Mouse (Mus musculus): ENCODE results near the gene Nit1. TPM values are rescaled to one million over a fixed set of nuclear protein-coding genes. Genes with fewer than 3 reads are reported as not detected.
"Not testable (repeated sequence)": the region's sequence is repeated elsewhere in the genome, so short reads cannot be mapped to it uniquely, and the experiment has no call there.

Nit1 gene
- polyA plus RNA-seq, 1 experiment, result 52.2 TPM

DNA sequence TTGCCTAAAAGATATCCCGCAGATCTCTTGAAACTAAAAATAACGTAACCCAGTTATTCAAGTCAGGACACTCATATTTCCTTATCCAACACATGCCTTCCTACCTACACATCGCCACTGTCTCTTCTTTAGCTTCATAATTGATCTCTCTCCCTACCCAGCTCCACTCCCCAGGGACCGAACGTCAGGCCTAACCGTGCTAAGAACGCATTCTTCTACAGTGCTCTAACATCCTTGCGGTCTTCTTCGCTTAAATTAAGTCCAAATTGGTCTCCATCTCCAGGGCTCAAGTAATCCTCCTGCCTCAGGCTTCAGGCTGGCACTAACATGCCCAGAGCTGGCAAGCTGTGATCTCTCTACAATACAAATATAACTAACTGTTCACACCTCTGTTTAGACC, 17.2 kb downstream of the Nit1 start:
- Histone ChIP-seq H3K36me3 (ENCODE audit: control insufficient read depth, insufficient read depth, low read length) (no peaks in the 10 kb centered on the region), H3K4me3 (ENCODE audit: control insufficient read depth, insufficient read depth, low read length) (peak overlapping the region; percentile 90), H3K27ac (ENCODE audit: control insufficient read depth, insufficient read depth, low read length) (peak overlapping the region; percentile 79), H3K27me3 (ENCODE audit: control insufficient read depth, insufficient read depth, low read length) (no peaks in the 10 kb centered on the region), H3K4me1 (replicated peaks; ENCODE audit: control insufficient read depth, insufficient read depth, low read length) (peaks cover 8% of the 10 kb centered on the region)
- no peak for TF ChIP-seq POLR2A (IDR thresholded peaks at IDR 0.05; ENCODE audit: control insufficient read depth, extremely low read depth, insufficient read depth, low read length, poor library complexity)
- DNase-seq, result no peak
- WGBS, result 50% methylated on average over 9 of the region's 9 CpGs

DNA sequence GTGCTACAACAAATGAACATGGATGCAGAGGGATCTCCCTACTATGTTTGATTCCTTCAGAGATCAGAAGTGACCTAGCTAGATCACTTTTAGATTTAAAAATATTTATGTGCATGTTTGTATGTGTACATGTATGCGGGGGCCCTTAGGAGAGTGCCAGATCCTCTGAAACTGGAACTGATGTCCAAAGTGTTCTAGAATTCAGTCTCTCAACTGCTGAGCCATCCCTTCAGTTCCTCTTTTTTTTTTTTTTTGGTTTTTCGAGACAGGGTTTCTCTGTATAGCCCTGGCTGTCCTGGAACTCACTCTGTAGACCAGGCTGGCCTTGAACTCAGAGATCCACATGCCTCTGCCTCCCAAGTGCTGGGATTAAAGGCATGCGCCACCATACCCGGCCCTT, 18.9 kb downstream of the Nit1 start:
- 69% methylated on average over 4 of the region's 4 CpGs for WGBS
- not testable (repeated sequence) for DNase-seq; H3K4me3 ChIP-seq (ENCODE audit: control insufficient read depth, insufficient read depth, low read length)

GRCm38 (mm10) chr1:171325571-171325970, 19.9 kb downstream of the Nit1 start:
- Histone ChIP-seq H3K4me3 (ENCODE audit: control insufficient read depth, insufficient read depth, low read length) (no peak overlapping the region), H3K27ac (ENCODE audit: control insufficient read depth, insufficient read depth, low read length) (no peak overlapping the region), H3K36me3 (ENCODE audit: control insufficient read depth, insufficient read depth, low read length) (no peaks in the 10 kb centered on the region), H3K4me1 (replicated peaks; ENCODE audit: control insufficient read depth, insufficient read depth, low read length) (peaks cover 6% of the 10 kb centered on the region), H3K27me3 (ENCODE audit: control insufficient read depth, insufficient read depth, low read length) (no peaks in the 10 kb centered on the region)
- WGBS, result 93% methylated on average over 2 of the region's 2 CpGs
- DNase-seq, result no peak
- TF ChIP-seq CTCF (IDR thresholded peaks at IDR 0.05; ENCODE audit: borderline replicate concordance, control insufficient read depth, extremely low read depth, insufficient read depth, low read length, poor library complexity) (no peak), POLR2A (IDR thresholded peaks at IDR 0.05; ENCODE audit: control insufficient read depth, extremely low read depth, insufficient read depth, low read length, poor library complexity) (no peak)

More for the DNA sequence above, 18.9 kb downstream of the Nit1 start:
- not testable (repeated sequence) for H3K27ac ChIP-seq (ENCODE audit: control insufficient read depth, insufficient read depth, low read length); H3K27me3 ChIP-seq (ENCODE audit: control insufficient read depth, insufficient read depth, low read length); H3K36me3 ChIP-seq (ENCODE audit: control insufficient read depth, insufficient read depth, low read length); H3K4me1 ChIP-seq (replicated peaks; ENCODE audit: control insufficient read depth, insufficient read depth, low read length)

- TF ChIP-seq POLR2A (IDR thresholded peaks at IDR 0.05; ENCODE audit: control insufficient read depth, extremely low read depth, insufficient read depth, low read length, poor library complexity) (no peak), CTCF (IDR thresholded peaks at IDR 0.05; ENCODE audit: borderline replicate concordance, control insufficient read depth, extremely low read depth, insufficient read depth, low read length, poor library complexity) (no peak)
- Histone ChIP-seq H3K36me3 (ENCODE audit: control insufficient read depth, insufficient read depth, low read length) (no peaks in the 10 kb centered on the region), H3K27ac (ENCODE audit: control insufficient read depth, insufficient read depth, low read length) (no peak overlapping the region), H3K4me3 (ENCODE audit: control insufficient read depth, insufficient read depth, low read length) (no peak overlapping the region), H3K27me3 (ENCODE audit: control insufficient read depth, insufficient read depth, low read length) (no peaks in the 10 kb centered on the region), H3K4me1 (replicated peaks; ENCODE audit: control insufficient read depth, insufficient read depth, low read length) (no peaks in the 10 kb centered on the region)
- DNase-seq, result no peak
- 100% methylated on average over 1 of the region's 1 CpGs for WGBS
Observed at GRCm38 (mm10) chr1:171322012-171322411, 23.4 kb downstream of the Nit1 start.

DNA sequence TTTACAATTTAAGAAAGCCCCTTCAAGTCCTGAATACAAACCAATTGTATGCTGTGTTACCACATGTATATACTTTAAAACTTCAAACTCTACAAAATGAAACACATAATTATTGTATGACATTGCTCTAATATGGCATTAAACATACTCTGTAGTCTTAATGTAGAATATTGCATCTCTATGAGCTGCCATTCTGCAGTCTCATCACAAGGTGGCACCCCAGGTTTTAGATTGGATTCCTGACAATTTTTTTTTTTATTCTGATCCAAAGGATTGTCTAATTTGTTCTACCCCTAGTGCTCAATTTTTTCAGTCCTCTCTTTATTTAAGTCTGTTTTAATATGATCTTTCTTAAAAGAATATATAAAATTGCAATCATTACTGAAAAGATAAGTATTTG, 24.0 kb downstream of the Nit1 start:
- no peaks in the 10 kb centered on the region for H3K4me1 ChIP-seq (replicated peaks; ENCODE audit: control insufficient read depth, insufficient read depth, low read length)
- DNase-seq, result peak; percentile 40
- no peak overlapping the region for H3K4me3 ChIP-seq (ENCODE audit: control insufficient read depth, insufficient read depth, low read length)
- H3K27me3 ChIP-seq (ENCODE audit: control insufficient read depth, insufficient read depth, low read length), result no peaks in the 10 kb centered on the region
- no peak overlapping the region for H3K27ac ChIP-seq (ENCODE audit: control insufficient read depth, insufficient read depth, low read length)
- TF ChIP-seq POLR2A (IDR thresholded peaks at IDR 0.05; ENCODE audit: control insufficient read depth, extremely low read depth, insufficient read depth, low read length, poor library complexity), result no peak
- no peak for TF ChIP-seq CTCF (IDR thresholded peaks at IDR 0.05; ENCODE audit: borderline replicate concordance, control insufficient read depth, extremely low read depth, insufficient read depth, low read length, poor library complexity)
- no peaks in the 10 kb centered on the region for H3K36me3 ChIP-seq (ENCODE audit: control insufficient read depth, insufficient read depth, low read length)

GRCm38 (mm10) chr1:171320151-171320550, 25.3 kb downstream of the Nit1 start:
- Histone ChIP-seq H3K4me3 (ENCODE audit: control insufficient read depth, insufficient read depth, low read length) (no peak overlapping the region), H3K36me3 (ENCODE audit: control insufficient read depth, insufficient read depth, low read length) (no peaks in the 10 kb centered on the region), H3K27ac (ENCODE audit: control insufficient read depth, insufficient read depth, low read length) (no peak overlapping the region), H3K27me3 (ENCODE audit: control insufficient read depth, insufficient read depth, low read length) (no peaks in the 10 kb centered on the region), H3K4me1 (replicated peaks; ENCODE audit: control insufficient read depth, insufficient read depth, low read length) (no peaks in the 10 kb centered on the region)
- 74% methylated on average over 5 of the region's 5 CpGs for WGBS
- no peak for DNase-seq
- TF ChIP-seq POLR2A (IDR thresholded peaks at IDR 0.05; ENCODE audit: control insufficient read depth, extremely low read depth, insufficient read depth, low read length, poor library complexity), result no peak
- TF ChIP-seq CTCF (IDR thresholded peaks at IDR 0.05; ENCODE audit: borderline replicate concordance, control insufficient read depth, extremely low read depth, insufficient read depth, low read length, poor library complexity), result no peak

DNA sequence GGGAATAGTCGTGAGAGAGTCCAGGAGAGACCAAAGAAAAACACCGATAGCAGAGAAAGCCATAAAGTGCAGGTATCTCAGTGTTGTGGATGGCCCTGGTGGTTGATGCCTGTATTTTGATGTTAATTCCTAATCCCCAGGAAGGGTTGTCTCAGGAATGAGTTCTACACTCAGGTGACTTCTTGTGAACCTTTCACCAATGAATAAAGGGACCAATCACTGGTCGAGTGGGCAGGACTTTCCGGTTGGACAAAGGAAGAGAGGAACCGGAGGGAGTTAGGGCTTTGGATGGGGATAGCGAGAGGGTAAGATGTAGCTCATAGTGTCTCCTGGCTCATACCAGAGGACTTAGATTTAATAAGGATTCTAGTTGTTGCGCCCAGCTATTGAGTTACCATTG, 25.7 kb downstream of the Nit1 start:
- 62% methylated on average over 7 of the region's 7 CpGs for WGBS
- no peak for TF ChIP-seq CTCF (IDR thresholded peaks at IDR 0.05; ENCODE audit: borderline replicate concordance, control insufficient read depth, extremely low read depth, insufficient read depth, low read length, poor library complexity)
- no peak for TF ChIP-seq POLR2A (IDR thresholded peaks at IDR 0.05; ENCODE audit: control insufficient read depth, extremely low read depth, insufficient read depth, low read length, poor library complexity)
- H3K4me3 ChIP-seq (ENCODE audit: control insufficient read depth, insufficient read depth, low read length), result no peak overlapping the region
- H3K36me3 ChIP-seq (ENCODE audit: control insufficient read depth, insufficient read depth, low read length), result no peaks in the 10 kb centered on the region
- DNase-seq, result no peak
- no peaks in the 10 kb centered on the region for H3K4me1 ChIP-seq (replicated peaks; ENCODE audit: control insufficient read depth, insufficient read depth, low read length)
- no peaks in the 10 kb centered on the region for H3K27me3 ChIP-seq (ENCODE audit: control insufficient read depth, insufficient read depth, low read length)
- H3K27ac ChIP-seq (ENCODE audit: control insufficient read depth, insufficient read depth, low read length), result no peak overlapping the region
